Mouse (Mus musculus): Measurements from ENCODE around the gene D630003M21Rik. TPM values are rescaled to one million over a fixed set of nuclear protein-coding genes. Genes with fewer than 3 reads are reported as not detected.
A peak's percentile ranks its signal among the peaks of the same experiment; 100 is the strongest.

D630003M21Rik gene
- total RNA-seq, 2 experiments from 2014 or later, result 4.2 to 4.7 TPM

GRCm38 (mm10) chr2:158236698-158237097, 7.7 kb upstream of the D630003M21Rik start:
- no peak for DNase-seq

GRCm38 (mm10) chr2:158233106-158233505, 4.1 kb upstream of the D630003M21Rik start:
- DNase-seq, result no peak

- no peak for DNase-seq
Observed at GRCm38 (mm10) chr2:158232414-158232813, 3.4 kb upstream of the D630003M21Rik start.

GRCm38 (mm10) chr2:158231071-158231470, 2.0 kb upstream of the D630003M21Rik start:
- no peak for DNase-seq

GRCm38 (mm10) chr2:158230617-158231016, 1.6 kb upstream of the D630003M21Rik start:
- no peak for DNase-seq

- DNase-seq, result no peak
Observed at GRCm38 (mm10) chr2:158229503-158229892, 476 bp upstream of the D630003M21Rik start.

- DNase-seq, result peak; percentile 45
Observed at GRCm38 (mm10) chr2:158225301-158225700, 3.7 kb downstream of the D630003M21Rik start.

- DNase-seq, result no peak
Observed at GRCm38 (mm10) chr2:158223497-158223896, 5.5 kb downstream of the D630003M21Rik start.

GRCm38 (mm10) chr2:158222664-158223063, 6.4 kb downstream of the D630003M21Rik start:
- peak; percentile 61 for DNase-seq

GRCm38 (mm10) chr2:158221446-158222084, 7.5 kb downstream of the D630003M21Rik start:
- no peak for DNase-seq

- no peak for DNase-seq
Observed at GRCm38 (mm10) chr2:158219562-158219961, 9.5 kb downstream of the D630003M21Rik start.

GRCm38 (mm10) chr2:158216510-158216909, 12.5 kb downstream of the D630003M21Rik start:
- no peak for DNase-seq

- no peak for DNase-seq
Observed at GRCm38 (mm10) chr2:158215283-158216117, 13.5 kb downstream of the D630003M21Rik start.

- no peak for DNase-seq
Observed at GRCm38 (mm10) chr2:158211764-158212471, 17.1 kb downstream of the D630003M21Rik start.

GRCm38 (mm10) chr2:158210958-158211357, 18.1 kb downstream of the D630003M21Rik start:
- no peak for DNase-seq

GRCm38 (mm10) chr2:158210503-158210902, 18.5 kb downstream of the D630003M21Rik start:
- peak; percentile 58 for DNase-seq

GRCm38 (mm10) chr2:158209776-158210175, 19.2 kb downstream of the D630003M21Rik start:
- no peak for DNase-seq

- DNase-seq, result peak; percentile 82
Observed at GRCm38 (mm10) chr2:158207848-158208247, 21.2 kb downstream of the D630003M21Rik start.

- DNase-seq, result peak; percentile 90
Observed at GRCm38 (mm10) chr2:158204114-158204513, 24.9 kb downstream of the D630003M21Rik start.

GRCm38 (mm10) chr2:158203686-158204085, 25.3 kb downstream of the D630003M21Rik start:
- no peak for DNase-seq

GRCm38 (mm10) chr2:158199281-158199680, 29.7 kb downstream of the D630003M21Rik start:
- DNase-seq, result peak; percentile 41

GRCm38 (mm10) chr2:158198861-158199260, 30.2 kb downstream of the D630003M21Rik start:
- no peak for DNase-seq

GRCm38 (mm10) chr2:158197971-158198370, 31.1 kb downstream of the D630003M21Rik start:
- DNase-seq, result no peak

All from gastrocnemius, postnatal 10 days (tissue).